Mouse (Mus musculus) hindbrain, embryonic 12.5 days (tissue): ENCODE results near the gene Serping1. TPM values are rescaled to one million over a fixed set of nuclear protein-coding genes. Genes with fewer than 3 reads are reported as not detected.

Source experiments
- ATAC-seq: fragments of 200-750 bp; cut with Nextera tagmentation; 2 replicates; pipeline ENCODE4 v1.8.0; 2017; ENCODE audit warnings: moderate TSS enrichment; ENCODE audit not compliant: low FRiP score
- H3K27ac ChIP-seq: fragments of 300-500 bp; sonication (generic); 2 replicates; pipeline ENCODE4 v1.5.1; 2016; ENCODE audit warnings: mild to moderate bottlenecking
- H3K27me3 ChIP-seq: fragments of 300-500 bp; sonication (generic); 2 replicates; pipeline ENCODE4 v1.6.1; 2016; ENCODE audit warnings: mild to moderate bottlenecking
- H3K36me3 ChIP-seq: fragments of 300-500 bp; sonication (generic); 2 replicates; pipeline ENCODE4 v1.6.1; 2016; ENCODE audit warnings: mild to moderate bottlenecking
- H3K4me1 ChIP-seq: fragments of 300-500 bp; sonication (generic); 2 replicates; pipeline ENCODE4 v1.6.1; 2016
- H3K4me2 ChIP-seq: fragments of 300-500 bp; sonication (generic); replicated peaks from 2 replicates; pipeline ENCODE4 v1.6.1; 2016; ENCODE audit warnings: mild to moderate bottlenecking
- H3K4me3 ChIP-seq: fragments of 300-500 bp; sonication (generic); 2 replicates; pipeline ENCODE4 v1.5.1; 2016; ENCODE audit warnings: mild to moderate bottlenecking
- H3K9ac ChIP-seq: fragments of 300-500 bp; sonication (generic); 2 replicates; pipeline ENCODE4 v1.6.1; 2016; ENCODE audit warnings: mild to moderate bottlenecking, moderate library complexity
- H3K9me3 ChIP-seq: fragments of 300-500 bp; sonication (generic); replicated peaks from 2 replicates; pipeline ENCODE4 v1.6.1; 2016; ENCODE audit warnings: mild to moderate bottlenecking
- WGBS: fragments of 180-500 bp; shearing (Covaris S2); methylation state at CpG from one replicate; pipeline ENCODE4 v1.1.7; 2016; 5-methylcytosine and 5-hydroxymethylcytosine counted together
- polyA plus RNA-seq: library from polyadenylated mRNA; unstranded; fragments of >200 nt; fragmentation: Nextera tagmentation; extraction: Ambion mirVana; gene quantifications from 2 replicates; pipeline ENCODE4 v1.2.1, GENCODE M21; 2016

Gene Serping1
- polyA plus RNA-seq, 1 experiment from 2014 or later = 35.4 TPM

GRCm38 (mm10) chr2:84800304-84800703 lies 25.1 kb upstream of the Serping1 start:
- H3K9ac ChIP-seq = no peak overlapping the region
- H3K36me3 ChIP-seq = 0 out of 2 replicates have a peak, but pooled peaks cover 3% of the 10 kb centered on the region
- H3K9me3 ChIP-seq = no peaks in the 10 kb centered on the region; the same call in 1 of the 2 replicates
- no peak overlapping the region for H3K27ac ChIP-seq
- H3K4me1 ChIP-seq = no peaks in the 10 kb centered on the region
- WGBS = 90% methylated on average over 4 of the region's 4 CpGs
- no peak overlapping the region for H3K4me2 ChIP-seq
- no peak overlapping the region for H3K4me3 ChIP-seq
- ATAC-seq = no peak
- no peaks in the 10 kb centered on the region for H3K27me3 ChIP-seq

- ATAC-seq = peak; percentile 73
- 2% methylated on average over 12 of the region's 16 CpGs for WGBS
- peaks cover 5% of the 10 kb centered on the region for H3K9me3 ChIP-seq
- H3K9ac ChIP-seq = peak overlapping the region; percentile 72
- H3K27me3 ChIP-seq = no peaks in the 10 kb centered on the region
- no peaks in the 10 kb centered on the region for H3K36me3 ChIP-seq
- no peaks in the 10 kb centered on the region for H3K4me1 ChIP-seq
- H3K27ac ChIP-seq = peak overlapping the region; percentile 62; the same call in 1 of the 2 replicates
- peak overlapping the region; percentile 56 for H3K4me3 ChIP-seq
- H3K4me2 ChIP-seq = peak overlapping the region; percentile 99
Observed at GRCm38 (mm10) chr2:84799041-84799561, 23.9 kb upstream of the Serping1 start.

GRCm38 (mm10) chr2:84798493-84798921 lies 23.3 kb upstream of the Serping1 start, which contains the start of gene Ube2l6:
Gene Ube2l6, plus strand, starts transcription at chr2:84798828.
- Histone ChIP-seq H3K27ac (peak within 1 kb of the TSS; percentile 62; the same call in 1 of the 2 replicates), H3K9ac (peak within 1 kb of the TSS; percentile 72), H3K4me3 (peak within 1 kb of the TSS; percentile 56), H3K27me3 (no peaks in the 10 kb centered on the region), H3K36me3 (no peaks in the 10 kb centered on the region), H3K4me2 (peak within 1 kb of the TSS; percentile 99), H3K4me1 (no peaks in the 10 kb centered on the region), H3K9me3 (peaks cover 5% of the 10 kb centered on the region)
- ATAC-seq = peak; percentile 83
- WGBS = 2% methylated on average over 21 of the region's 21 CpGs

- H3K27ac ChIP-seq = 0 out of 2 replicates have a peak overlapping the region, but pooled peaks have one; percentile 62
- no peaks in the 10 kb centered on the region for H3K4me1 ChIP-seq
- peaks cover 5% of the 10 kb centered on the region for H3K9me3 ChIP-seq
- peak overlapping the region; percentile 72 for H3K9ac ChIP-seq
- peak overlapping the region; percentile 56 for H3K4me3 ChIP-seq
- no peaks in the 10 kb centered on the region for H3K36me3 ChIP-seq
- ATAC-seq = peak; percentile 68
- 10% methylated on average over 13 of the region's 13 CpGs for WGBS
- H3K27me3 ChIP-seq = no peaks in the 10 kb centered on the region
- peak overlapping the region; percentile 99 for H3K4me2 ChIP-seq
Observed at GRCm38 (mm10) chr2:84797833-84798492, 22.7 kb upstream of the Serping1 start.

DNA sequence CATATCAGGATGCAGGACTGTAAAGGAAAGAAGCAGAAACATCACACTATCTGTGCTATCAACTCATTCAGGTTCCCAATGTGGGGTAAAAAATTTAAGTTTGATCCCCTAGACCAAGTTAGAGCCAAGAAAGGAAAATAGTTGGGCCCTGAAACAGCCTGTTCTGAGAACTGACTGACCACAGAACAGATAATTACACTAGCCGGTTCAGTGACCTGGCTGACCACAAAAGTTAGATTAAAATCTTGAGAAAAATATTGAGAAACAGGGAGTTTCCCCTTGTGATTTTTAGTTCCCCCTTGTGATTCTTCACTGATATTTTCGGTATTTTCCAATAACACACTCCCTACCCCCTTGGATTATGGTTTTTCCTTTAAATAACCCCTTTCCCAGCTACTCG lies 18.6 kb upstream of the Serping1 start:
- Histone ChIP-seq H3K4me2 (no peak overlapping the region), H3K4me3 (no peak overlapping the region), H3K36me3 (no peaks in the 10 kb centered on the region), H3K9ac (no peak overlapping the region), H3K4me1 (no peaks in the 10 kb centered on the region), H3K27me3 (no peaks in the 10 kb centered on the region; the same call in 1 of the 2 replicates), H3K27ac (no peak overlapping the region), H3K9me3 (peaks cover 5% of the 10 kb centered on the region)
- WGBS = 86% methylated on average over 3 of the region's 3 CpGs
- ATAC-seq = no peak

GRCm38 (mm10) chr2:84793154-84793553 lies 17.9 kb upstream of the Serping1 start:
- Histone ChIP-seq H3K9me3 (peaks cover 5% of the 10 kb centered on the region), H3K4me2 (no peak overlapping the region), H3K27me3 (no peaks in the 10 kb centered on the region; the same call in 1 of the 2 replicates), H3K36me3 (no peaks in the 10 kb centered on the region), H3K27ac (no peak overlapping the region), H3K4me1 (no peaks in the 10 kb centered on the region), H3K4me3 (no peak overlapping the region), H3K9ac (no peak overlapping the region)
- ATAC-seq = no peak
- WGBS = 84% methylated on average over 3 of the region's 3 CpGs

- Histone ChIP-seq H3K27ac (no peak overlapping the region), H3K36me3 (no peaks in the 10 kb centered on the region), H3K4me1 (no peaks in the 10 kb centered on the region), H3K4me2 (no peak overlapping the region), H3K4me3 (no peak overlapping the region), H3K9ac (no peak overlapping the region), H3K27me3 (no peaks in the 10 kb centered on the region; the same call in 1 of the 2 replicates), H3K9me3 (peaks cover 5% of the 10 kb centered on the region)
- ATAC-seq = no peak
- whole genome bisulfite sequencing = 87% methylated on average over 3 of the region's 3 CpGs
Observed at GRCm38 (mm10) chr2:84792516-84792915, 17.3 kb upstream of the Serping1 start.

DNA sequence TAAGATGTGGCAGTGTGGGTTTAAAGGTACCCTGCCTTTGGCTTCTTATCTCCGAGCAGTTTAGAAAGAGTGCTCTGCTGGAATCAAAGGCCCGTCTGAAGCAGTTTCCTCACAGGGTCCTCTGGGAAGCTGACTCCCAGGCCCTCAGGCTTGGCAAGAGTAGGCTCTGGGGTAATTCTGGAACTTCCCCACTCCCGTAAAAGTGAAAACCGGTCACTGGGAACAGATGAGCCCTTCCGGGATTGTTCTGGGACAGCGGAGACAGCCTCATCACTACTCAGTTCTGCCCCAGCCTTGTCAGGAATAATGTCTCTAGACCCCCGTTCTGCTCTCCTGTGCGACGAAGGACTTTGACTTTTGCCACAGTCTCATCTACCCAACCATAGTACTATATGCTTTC lies 15.2 kb upstream of the Serping1 start:
- Histone ChIP-seq H3K9ac (no peak overlapping the region), H3K4me3 (no peak overlapping the region), H3K27ac (no peak overlapping the region), H3K36me3 (no peaks in the 10 kb centered on the region), H3K4me2 (no peak overlapping the region), H3K4me1 (no peaks in the 10 kb centered on the region), H3K9me3 (peaks cover 5% of the 10 kb centered on the region; the same call in 1 of the 2 replicates), H3K27me3 (no peaks in the 10 kb centered on the region; the same call in 1 of the 2 replicates)
- 56% methylated on average over 9 of the region's 9 CpGs for WGBS
- ATAC-seq = no peak

DNA sequence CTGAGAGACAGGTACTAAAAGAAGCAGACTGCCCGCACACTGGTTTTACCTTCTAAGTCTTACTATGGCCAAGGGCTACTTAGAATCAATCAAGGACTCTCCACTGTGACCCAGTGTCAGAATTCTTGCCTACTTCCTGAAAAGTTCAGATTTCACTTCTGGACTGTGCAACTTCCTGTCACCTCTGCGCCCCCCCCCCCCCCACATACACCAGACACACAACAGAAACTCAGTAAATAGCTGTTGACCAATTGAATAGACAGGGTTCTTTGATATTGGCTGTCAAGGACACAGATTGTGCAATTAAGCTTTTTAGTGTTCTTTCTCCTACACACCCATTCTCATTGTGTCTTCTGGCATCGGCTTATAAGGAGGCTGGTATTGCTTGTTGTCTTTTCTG lies 13.1 kb upstream of the Serping1 start:
- Histone ChIP-seq H3K27ac (no peak overlapping the region), H3K27me3 (no peaks in the 10 kb centered on the region; the same call in 1 of the 2 replicates)
- no peak for ATAC-seq

DNA sequence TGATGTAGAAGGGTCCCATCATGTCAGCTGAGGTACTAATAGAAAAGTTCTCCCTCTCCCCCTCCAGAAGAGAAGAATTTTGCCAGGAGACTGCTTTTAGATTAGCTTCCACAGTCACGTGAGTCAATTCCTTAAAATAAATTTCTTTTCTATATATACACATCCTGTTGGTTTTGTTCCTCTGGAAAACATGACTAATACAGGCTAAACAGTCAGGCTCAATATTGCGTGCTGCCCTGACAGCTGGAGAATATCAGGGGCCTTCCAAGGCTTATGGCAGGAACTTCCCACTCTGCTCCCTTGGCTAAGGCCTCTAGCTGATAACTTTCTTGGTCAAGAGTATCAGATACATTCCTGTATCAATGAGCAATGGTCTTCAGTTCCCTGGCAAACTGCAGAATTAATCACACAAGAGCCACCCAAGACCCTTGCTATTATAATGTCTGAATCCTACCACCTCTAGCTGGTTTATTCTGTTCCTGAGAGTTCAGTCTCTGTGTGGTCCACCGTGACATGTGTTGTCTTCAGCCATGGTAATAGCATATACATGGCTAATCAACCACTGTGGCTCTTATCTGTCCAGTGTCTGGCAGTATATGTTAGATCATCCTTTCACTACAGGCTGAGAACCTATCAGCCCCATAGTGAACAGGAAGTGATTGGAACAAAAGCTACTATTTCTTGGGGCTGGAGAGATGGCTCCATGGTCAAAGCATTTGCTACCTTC lies 8.8 kb upstream of the Serping1 start:
- no peak for ATAC-seq
- no peaks in the 10 kb centered on the region for H3K27me3 ChIP-seq
- H3K4me1 ChIP-seq = no peaks in the 10 kb centered on the region
- WGBS = 88% methylated on average over 3 of the region's 3 CpGs
- no peak overlapping the region for H3K27ac ChIP-seq
- no peaks in the 10 kb centered on the region for H3K36me3 ChIP-seq
- no peak overlapping the region for H3K4me2 ChIP-seq
- H3K9me3 ChIP-seq = no peaks in the 10 kb centered on the region
- no peak overlapping the region for H3K4me3 ChIP-seq
- H3K9ac ChIP-seq = no peak overlapping the region

More for the DNA sequence above, 13.1 kb upstream of the Serping1 start:
- Histone ChIP-seq H3K4me2 (no peak overlapping the region), H3K36me3 (no peaks in the 10 kb centered on the region), H3K4me1 (no peaks in the 10 kb centered on the region), H3K9ac (no peak overlapping the region), H3K9me3 (no peaks in the 10 kb centered on the region), H3K4me3 (no peak overlapping the region)
- 83% methylated on average over 3 of the region's 3 CpGs for WGBS

- no peak overlapping the region for H3K27ac ChIP-seq
- no peak overlapping the region for H3K4me3 ChIP-seq
- no peaks in the 10 kb centered on the region for H3K36me3 ChIP-seq
- no peak for ATAC-seq
- 100% methylated on average over 1 of the region's 1 CpGs for WGBS
- H3K4me2 ChIP-seq = no peak overlapping the region
- H3K9me3 ChIP-seq = no peaks in the 10 kb centered on the region
- H3K4me1 ChIP-seq = no peaks in the 10 kb centered on the region
- no peak overlapping the region for H3K9ac ChIP-seq
- no peaks in the 10 kb centered on the region for H3K27me3 ChIP-seq
Observed at GRCm38 (mm10) chr2:84783315-84783714, 8.1 kb upstream of the Serping1 start.

DNA sequence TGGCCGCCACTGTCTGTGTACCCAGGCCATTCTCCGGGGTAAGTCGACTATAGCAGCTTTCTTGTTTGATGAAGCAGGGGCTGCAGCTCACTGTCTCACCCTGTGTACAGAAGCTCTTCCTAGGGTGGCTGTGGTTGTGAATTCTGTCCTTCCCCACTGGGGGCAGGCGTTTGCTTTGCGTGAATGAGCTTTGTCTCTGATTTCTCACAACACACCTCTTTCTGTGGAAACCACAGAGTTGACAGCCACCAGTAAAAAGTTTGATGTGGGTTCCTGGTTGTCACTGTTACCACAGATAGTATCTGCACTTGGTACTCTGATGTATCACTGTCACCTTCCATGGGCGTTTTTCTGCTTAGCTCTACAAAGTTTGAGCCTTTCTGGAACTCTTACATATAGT lies 4.0 kb upstream of the Serping1 start:
- H3K4me1 ChIP-seq = peaks cover 7% of the 10 kb centered on the region
- no peaks in the 10 kb centered on the region for H3K9me3 ChIP-seq
- no peak overlapping the region for H3K4me3 ChIP-seq
- no peaks in the 10 kb centered on the region for H3K36me3 ChIP-seq
- no peak overlapping the region for H3K4me2 ChIP-seq
- no peak for ATAC-seq
- no peak overlapping the region for H3K27ac ChIP-seq
- H3K27me3 ChIP-seq = no peaks in the 10 kb centered on the region
- WGBS = 59% methylated on average over 6 of the region's 6 CpGs
- H3K9ac ChIP-seq = no peak overlapping the region
